Mouse (Mus musculus) heart, embryonic 10.5 days (tissue): ENCODE measurements at regions not wholly inside any gene's neighbourhood (a gene's known extent, or its start where the extent isn't known, plus 50 kb on each side); places are given as distances from the start of the nearest gene placed in this dataset.
"Not testable (repeated sequence)": the region's sequence is repeated elsewhere in the genome, so short reads cannot be mapped to it uniquely, and the experiment has no call there.

Experiments used
- DNase-seq: peaks from one replicate; pipeline ENCODE4 v3.0.0-alpha.2; 2017; ENCODE audit warnings: low spot score
- H3K27ac ChIP-seq: fragments of 300-500 bp; sonication (generic); 2 replicates; pipeline ENCODE4 v1.5.1; 2016; ENCODE audit warnings: mild to moderate bottlenecking
- H3K27me3 ChIP-seq: fragments of 300-500 bp; sonication (generic); 2 replicates; pipeline ENCODE4 v1.6.1; 2016; ENCODE audit warnings: mild to moderate bottlenecking; ENCODE audit not compliant: poor library complexity, insufficient read depth, severe bottlenecking
- H3K36me3 ChIP-seq: fragments of 300-500 bp; sonication (generic); 2 replicates; pipeline ENCODE4 v1.6.1; 2016; ENCODE audit warnings: mild to moderate bottlenecking, moderate library complexity
- H3K4me1 ChIP-seq: fragments of 300-500 bp; sonication (generic); 2 replicates; pipeline ENCODE4 v1.6.1; 2016; ENCODE audit warnings: mild to moderate bottlenecking
- H3K4me3 ChIP-seq: fragments of 300-500 bp; sonication (generic); 2 replicates; pipeline ENCODE4 v1.5.1; 2016; ENCODE audit warnings: mild to moderate bottlenecking, moderate library complexity
- H3K9me3 ChIP-seq: fragments of 300-500 bp; sonication (generic); 2 replicates; pipeline ENCODE4 v1.6.1; 2016; ENCODE audit warnings: mild to moderate bottlenecking, moderate library complexity
- WGBS: fragments of 180-500 bp; shearing (Covaris S2); methylation state at CpG from one replicate; pipeline ENCODE4 v1.1.7; 2016; 5-methylcytosine and 5-hydroxymethylcytosine counted together

DNA sequence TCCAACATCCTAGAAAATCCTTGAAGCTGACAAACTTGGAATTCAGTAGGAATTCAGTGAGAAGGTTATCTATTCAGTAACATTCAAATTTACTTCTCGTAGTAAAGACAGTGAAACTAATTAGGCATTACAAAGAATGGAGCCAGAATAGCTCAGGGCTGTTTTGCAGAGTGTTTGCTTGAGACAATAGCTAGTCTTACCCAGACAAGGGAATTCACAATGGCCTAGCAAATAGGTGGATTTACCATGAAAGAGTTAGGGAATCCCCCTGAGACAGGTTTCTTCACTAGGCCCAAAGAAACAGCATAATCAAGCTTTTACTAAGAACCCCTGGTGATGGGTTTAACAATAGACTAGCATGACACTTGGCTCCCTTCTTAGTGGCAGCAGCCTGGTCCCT, 699.2 kb upstream of the Dmd start:
- not testable (repeated sequence) for H3K4me3 ChIP-seq, H3K4me1 ChIP-seq, H3K36me3 ChIP-seq, H3K9me3 ChIP-seq, H3K27me3 ChIP-seq, H3K27ac ChIP-seq, DNase-seq
- WGBS, result 70% methylated on average over 1 of the region's 1 CpGs

DNA sequence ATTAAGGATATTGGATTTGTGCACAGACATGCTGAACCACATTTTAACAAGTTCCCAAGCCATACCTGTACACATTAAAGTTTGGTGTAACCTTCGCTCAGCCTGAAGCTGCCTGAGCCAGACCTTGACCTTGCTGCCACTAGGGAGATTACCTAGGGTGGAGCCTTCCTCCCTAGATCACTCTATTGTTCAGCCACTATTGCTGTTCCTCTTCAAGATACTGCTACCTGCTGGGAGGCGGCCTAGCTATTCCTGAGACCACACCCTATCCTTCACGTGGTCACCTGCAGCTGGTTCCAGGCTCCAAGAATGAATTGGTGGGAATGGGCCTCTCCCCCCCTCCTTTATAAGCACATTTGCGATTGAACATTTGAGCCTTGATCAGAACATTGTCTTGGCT, 666.3 kb upstream of the Dmd start:
- 66% methylated on average over 4 of the region's 4 CpGs for WGBS
- H3K27ac ChIP-seq, H3K36me3 ChIP-seq, H3K4me1 ChIP-seq, DNase-seq, H3K27me3 ChIP-seq, H3K9me3 ChIP-seq, H3K4me3 ChIP-seq: not testable (repeated sequence)

DNA sequence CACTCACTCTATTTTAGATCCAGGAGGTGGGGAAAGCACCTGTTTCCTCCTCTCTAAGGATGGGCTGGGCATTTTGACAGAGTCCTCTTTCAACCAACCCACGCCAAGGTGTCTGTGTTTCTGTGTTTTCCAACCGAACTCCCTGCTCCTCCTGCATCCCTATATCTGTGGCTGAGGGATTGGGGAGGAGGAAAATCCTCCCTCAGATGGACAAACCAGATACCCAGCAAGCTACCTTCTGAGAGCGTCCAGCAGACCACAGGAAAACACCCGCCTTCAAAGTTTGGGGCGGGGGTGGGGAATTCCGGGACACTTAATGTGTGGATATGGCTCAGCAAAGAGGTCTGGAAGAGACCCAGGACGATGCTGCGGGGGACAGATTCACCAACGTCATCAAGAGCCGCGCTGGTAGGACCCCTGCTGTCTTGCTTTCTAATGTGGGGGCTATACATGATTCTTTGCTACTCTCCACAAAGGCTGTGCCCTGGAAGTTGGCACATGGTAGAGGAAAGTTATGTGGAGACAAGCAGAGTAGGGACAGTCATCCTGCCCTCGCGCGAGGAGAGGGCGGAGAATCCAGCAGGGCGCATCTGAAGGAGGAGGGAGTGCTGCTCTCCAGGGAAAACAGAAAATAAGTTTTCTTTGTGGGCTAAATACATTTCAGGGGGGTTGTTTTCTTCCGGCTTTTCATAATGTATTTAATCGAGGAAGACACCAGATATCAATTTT, 637.7 kb upstream of the Dmd start:
- WGBS, result 21% methylated on average over 18 of the region's 18 CpGs
- Histone ChIP-seq H3K4me3 (peak overlapping the region; percentile 35), H3K9me3 (no peaks in the 10 kb centered on the region), H3K36me3 (no peaks in the 10 kb centered on the region), H3K27ac (no peak overlapping the region), H3K4me1 (no peaks in the 10 kb centered on the region), H3K27me3 (no peaks in the 10 kb centered on the region)
- DNase-seq, result no peak
